Mouse (Mus musculus) hindbrain, embryonic 16.5 days (tissue): Measurements from ENCODE around the gene Farp1. TPM values are rescaled to one million over a fixed set of nuclear protein-coding genes. Genes with fewer than 3 reads are reported as not detected.

Experiments used
- ATAC-seq: fragments of 200-750 bp; cut with Nextera tagmentation; 2 replicates; pipeline ENCODE4 v1.8.0; 2017; ENCODE audit warnings: moderate TSS enrichment, moderate library complexity
- H3K27ac ChIP-seq: fragments of 300-500 bp; sonication (generic); 2 replicates; pipeline ENCODE4 v1.5.1; 2014; ENCODE audit warnings: low read depth, mild to moderate bottlenecking, control low read depth, low read length, moderate library complexity
- H3K27me3 ChIP-seq: fragments of 300-500 bp; sonication (generic); replicated peaks from 2 replicates; pipeline ENCODE4 v1.6.1; 2014; ENCODE audit warnings: low read length; ENCODE audit not compliant: control insufficient read depth, insufficient read depth
- H3K36me3 ChIP-seq: fragments of 300-500 bp; sonication (generic); 2 replicates; pipeline ENCODE4 v1.6.1; 2014; ENCODE audit warnings: mild to moderate bottlenecking, low read length, moderate library complexity, mixed read lengths; ENCODE audit not compliant: control insufficient read depth, insufficient read depth
- H3K4me1 ChIP-seq: fragments of 300-500 bp; sonication (generic); 2 replicates; pipeline ENCODE4 v1.6.1; 2014; ENCODE audit warnings: low read depth, low read length; ENCODE audit not compliant: control insufficient read depth, insufficient read depth
- H3K4me2 ChIP-seq: fragments of 300-500 bp; sonication (generic); 2 replicates; pipeline ENCODE4 v1.6.1; 2014; ENCODE audit warnings: mild to moderate bottlenecking, low read length, control low read depth, moderate library complexity
- H3K4me3 ChIP-seq: fragments of 300-500 bp; sonication (generic); 2 replicates; pipeline ENCODE4 v1.5.1; 2014; ENCODE audit warnings: mild to moderate bottlenecking, low read length, control low read depth, moderate library complexity
- H3K9ac ChIP-seq: fragments of 300-500 bp; sonication (generic); 2 replicates; pipeline ENCODE4 v1.6.1; 2014; ENCODE audit warnings: low read depth, mild to moderate bottlenecking, control low read depth, low read length, moderate library complexity
- H3K9me3 ChIP-seq: fragments of 300-500 bp; sonication (generic); 2 replicates; pipeline ENCODE4 v1.6.1; 2014; ENCODE audit warnings: mild to moderate bottlenecking, low read length, moderate library complexity; ENCODE audit not compliant: control insufficient read depth
- WGBS: fragments of 180-500 bp; shearing (Covaris S2); extraction: QIAGEN DNeasy Blood & Tissue Kit; methylation state at CpG from one replicate; pipeline ENCODE4 v1.1.7; 2014; 5-methylcytosine and 5-hydroxymethylcytosine counted together
- polyA plus RNA-seq: library from polyadenylated mRNA; unstranded; fragments of >200 nt; fragmentation: Nextera tagmentation; extraction: Ambion mirVana; gene quantifications from 2 replicates; pipeline ENCODE4 v1.2.1, GENCODE M21; 2015

The Farp1 gene
- polyA plus RNA-seq, 1 experiment from 2014 or later = 28.9 TPM

DNA sequence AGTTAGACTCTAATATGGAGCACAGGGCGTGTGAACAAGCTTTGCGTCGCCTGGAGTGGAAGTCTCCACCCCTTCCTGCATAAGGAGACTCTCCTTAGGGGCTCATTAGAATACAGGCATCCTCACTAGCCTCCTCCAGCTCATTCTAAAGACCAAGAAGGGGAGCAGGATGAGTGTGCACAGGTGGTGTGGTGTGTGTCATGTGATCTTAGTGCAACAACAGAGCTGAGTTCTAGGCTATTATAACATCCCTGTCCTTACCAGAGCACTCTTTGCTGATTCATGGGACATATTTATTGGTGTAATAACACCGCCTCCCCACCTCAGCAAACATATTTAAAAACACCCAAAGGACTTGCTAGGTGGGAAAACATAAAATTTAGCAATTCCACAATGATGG lies 120.2 kb downstream of the Farp1 start:
- Histone ChIP-seq H3K27ac (no peak overlapping the region), H3K4me3 (no peak overlapping the region), H3K9me3 (no peaks in the 10 kb centered on the region), H3K9ac (no peak overlapping the region), H3K27me3 (no peaks in the 10 kb centered on the region), H3K4me2 (no peak overlapping the region), H3K36me3 (no peaks in the 10 kb centered on the region), H3K4me1 (peaks cover 23% of the 10 kb centered on the region)
- WGBS = 79% methylated on average over 4 of the region's 4 CpGs
- ATAC-seq = no peak

DNA sequence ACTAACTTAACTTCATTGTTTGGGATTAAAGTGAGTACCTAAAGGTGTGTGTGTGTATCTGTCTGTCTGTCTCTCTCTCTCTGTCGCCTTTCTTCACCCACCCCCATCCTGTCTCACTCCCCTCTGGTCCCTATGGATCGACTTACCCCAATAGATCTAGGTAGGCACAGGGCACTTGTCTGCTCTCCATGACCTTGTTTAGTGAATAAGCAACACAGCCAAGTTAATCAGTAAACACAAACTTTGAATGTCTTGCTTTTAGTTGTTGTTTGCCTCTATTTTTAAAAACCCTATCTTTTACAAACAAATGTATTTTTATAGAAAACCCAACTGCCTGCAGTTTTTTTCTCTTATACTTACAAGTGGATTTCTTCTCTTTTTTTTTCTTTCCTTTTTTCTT lies 123.6 kb downstream of the Farp1 start:
- no peaks in the 10 kb centered on the region for H3K27me3 ChIP-seq
- H3K36me3 ChIP-seq = no peaks in the 10 kb centered on the region
- H3K4me2 ChIP-seq = no peak overlapping the region
- no peak for ATAC-seq
- H3K4me3 ChIP-seq = no peak overlapping the region
- 82% methylated on average over 2 of the region's 2 CpGs for WGBS
- H3K9me3 ChIP-seq = no peaks in the 10 kb centered on the region
- peaks cover 1% of the 10 kb centered on the region; the same call in 1 of the 2 replicates for H3K4me1 ChIP-seq
- H3K9ac ChIP-seq = no peak overlapping the region
- no peak overlapping the region for H3K27ac ChIP-seq

DNA sequence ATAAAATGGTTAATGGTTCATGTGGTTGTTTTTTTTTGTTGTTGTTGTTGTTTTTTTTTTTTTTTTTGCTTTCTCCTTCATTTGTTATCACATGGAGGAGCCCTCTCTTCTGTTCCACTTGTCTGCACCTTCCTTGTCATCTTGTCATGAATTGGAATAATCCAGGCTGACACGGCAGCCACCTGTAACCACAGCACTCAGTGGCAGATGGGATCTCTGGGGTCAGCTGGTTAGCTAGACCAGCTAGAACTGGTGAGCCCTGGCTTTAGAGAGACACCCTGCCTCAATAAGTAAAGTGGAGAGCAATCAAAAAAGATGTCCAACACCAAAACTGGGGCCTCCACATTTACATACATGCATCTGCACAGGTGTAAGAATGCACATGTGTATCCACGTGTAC lies 127.8 kb downstream of the Farp1 start:
- 76% methylated on average over 2 of the region's 2 CpGs for WGBS
- no peak for ATAC-seq
- Histone ChIP-seq H3K27me3 (no peaks in the 10 kb centered on the region), H3K4me2 (no peak overlapping the region), H3K4me1 (peaks cover 4% of the 10 kb centered on the region; the same call in 1 of the 2 replicates), H3K4me3 (no peak overlapping the region), H3K36me3 (no peaks in the 10 kb centered on the region), H3K9ac (no peak overlapping the region), H3K9me3 (no peaks in the 10 kb centered on the region), H3K27ac (no peak overlapping the region)

DNA sequence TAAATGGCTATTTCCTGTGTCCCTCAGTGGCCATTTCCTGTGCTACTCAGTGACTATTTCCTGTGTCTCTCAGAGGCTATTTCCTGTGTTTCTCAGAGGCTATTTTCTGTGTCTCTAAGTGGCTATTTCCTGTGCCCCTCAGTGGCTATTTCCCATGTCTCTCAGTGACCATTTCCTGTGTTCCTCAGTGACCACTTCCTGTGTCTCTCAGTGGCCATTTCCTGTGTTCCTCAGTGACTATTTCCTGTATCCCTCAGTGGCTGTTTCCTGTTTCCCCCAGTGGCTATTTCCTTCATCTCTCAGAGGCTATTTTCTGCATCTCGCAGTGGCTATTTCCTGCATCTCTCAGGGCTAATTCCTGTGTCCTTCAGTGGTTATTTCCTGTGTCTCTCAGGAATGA lies 129.9 kb downstream of the Farp1 start:
- peaks cover 4% of the 10 kb centered on the region; the same call in 1 of the 2 replicates for H3K4me1 ChIP-seq
- no peak overlapping the region for H3K4me3 ChIP-seq
- H3K27me3 ChIP-seq = no peaks in the 10 kb centered on the region
- 77% methylated on average over 1 of the region's 1 CpGs for WGBS
- H3K9me3 ChIP-seq = no peaks in the 10 kb centered on the region
- H3K4me2 ChIP-seq = no peak overlapping the region
- ATAC-seq = no peak
- H3K9ac ChIP-seq = no peak overlapping the region
- peak overlapping the region; percentile 2 for H3K27ac ChIP-seq
- no peaks in the 10 kb centered on the region for H3K36me3 ChIP-seq

DNA sequence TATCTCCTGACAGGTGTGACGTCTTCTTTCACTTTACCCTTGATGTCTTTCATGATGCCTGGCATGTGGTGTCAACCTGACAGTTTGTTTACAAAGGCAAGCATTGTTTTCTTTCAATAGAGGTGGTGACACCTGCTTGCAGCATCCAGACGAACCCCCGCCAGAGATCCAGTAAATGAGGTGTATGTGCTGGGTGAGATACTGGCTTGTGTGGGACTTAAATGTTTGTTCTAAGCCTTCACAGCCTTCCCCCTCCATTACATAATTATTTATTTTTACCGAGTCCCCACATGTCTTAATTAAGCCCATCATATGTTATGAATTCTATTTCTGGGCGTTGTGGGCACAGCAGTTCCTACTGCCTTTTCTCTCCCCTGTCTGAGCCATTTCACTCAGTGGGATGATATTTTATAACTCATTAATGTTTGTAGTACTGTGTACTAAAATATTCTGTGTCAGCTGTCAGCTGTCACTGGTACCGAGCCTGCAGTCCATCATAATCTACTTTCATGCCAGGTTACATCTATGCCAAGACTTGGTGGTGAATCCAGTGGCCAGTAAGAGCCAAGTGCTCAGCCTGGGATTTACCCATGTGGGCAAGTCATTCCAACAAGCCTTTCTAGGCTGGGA lies 130.5 kb downstream of the Farp1 start:
- H3K36me3 ChIP-seq = no peaks in the 10 kb centered on the region
- ATAC-seq = peak; percentile 58; the same call in 1 of the 2 replicates
- 52% methylated on average over 6 of the region's 6 CpGs for WGBS
- peaks cover 4% of the 10 kb centered on the region; the same call in 1 of the 2 replicates for H3K4me1 ChIP-seq
- no peak overlapping the region for H3K9ac ChIP-seq
- H3K27me3 ChIP-seq = no peaks in the 10 kb centered on the region
- no peak overlapping the region for H3K4me2 ChIP-seq
- no peaks in the 10 kb centered on the region for H3K9me3 ChIP-seq
- no peak overlapping the region for H3K4me3 ChIP-seq
- peak overlapping the region; percentile 2 for H3K27ac ChIP-seq

DNA sequence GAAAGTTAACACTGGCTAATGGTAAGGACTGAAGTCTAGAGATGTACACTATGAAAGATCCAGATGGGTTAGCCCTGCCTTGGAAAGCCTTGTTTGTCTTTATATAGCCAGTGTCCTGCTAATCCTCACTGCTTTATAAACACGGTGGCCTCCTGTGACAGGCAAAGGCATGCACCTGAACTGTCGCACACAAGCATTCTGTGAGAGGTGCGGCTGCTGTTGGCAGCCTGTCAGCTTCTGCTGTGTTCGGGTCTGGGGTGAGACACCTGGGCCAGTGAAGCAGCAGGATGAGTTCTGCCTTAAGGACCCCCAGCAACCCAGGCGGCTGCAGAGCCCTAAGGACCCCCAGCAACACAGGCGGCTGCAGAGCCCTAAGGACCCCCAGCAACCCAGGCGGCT lies 131.0 kb downstream of the Farp1 start:
- H3K27ac ChIP-seq = no peak overlapping the region
- no peaks in the 10 kb centered on the region for H3K27me3 ChIP-seq
- 76% methylated on average over 6 of the region's 7 CpGs for WGBS
- peaks cover 4% of the 10 kb centered on the region; the same call in 1 of the 2 replicates for H3K4me1 ChIP-seq
- H3K9me3 ChIP-seq = no peaks in the 10 kb centered on the region
- H3K9ac ChIP-seq = no peak overlapping the region
- ATAC-seq = no peak
- no peaks in the 10 kb centered on the region for H3K36me3 ChIP-seq
- no peak overlapping the region for H3K4me2 ChIP-seq
- no peak overlapping the region for H3K4me3 ChIP-seq

DNA sequence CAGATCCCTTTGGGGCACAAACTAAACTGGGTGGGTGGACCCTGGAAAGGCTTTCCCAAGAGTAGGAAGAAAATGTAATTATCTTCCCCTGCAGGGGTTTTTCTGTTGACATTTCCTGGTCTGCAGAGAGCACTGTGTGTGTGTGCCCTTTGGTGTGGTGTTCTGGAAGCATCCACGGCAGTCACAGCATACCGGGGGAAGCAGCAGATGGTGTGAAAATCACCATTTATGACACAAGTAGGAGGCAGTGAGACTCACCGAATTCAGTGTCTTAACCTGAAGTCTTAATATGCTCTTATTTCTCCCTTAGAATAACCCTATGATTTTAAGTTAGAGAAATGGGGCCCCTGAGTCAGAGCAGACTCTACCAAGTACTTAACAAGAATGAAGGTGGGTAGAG lies 133.7 kb downstream of the Farp1 start:
- 80% methylated on average over 3 of the region's 3 CpGs for WGBS
- no peak for ATAC-seq
- Histone ChIP-seq H3K4me1 (peaks cover 24% of the 10 kb centered on the region), H3K4me3 (no peak overlapping the region), H3K9me3 (no peaks in the 10 kb centered on the region), H3K9ac (no peak overlapping the region), H3K36me3 (no peaks in the 10 kb centered on the region), H3K27ac (no peak overlapping the region), H3K27me3 (no peaks in the 10 kb centered on the region), H3K4me2 (no peak overlapping the region)

DNA sequence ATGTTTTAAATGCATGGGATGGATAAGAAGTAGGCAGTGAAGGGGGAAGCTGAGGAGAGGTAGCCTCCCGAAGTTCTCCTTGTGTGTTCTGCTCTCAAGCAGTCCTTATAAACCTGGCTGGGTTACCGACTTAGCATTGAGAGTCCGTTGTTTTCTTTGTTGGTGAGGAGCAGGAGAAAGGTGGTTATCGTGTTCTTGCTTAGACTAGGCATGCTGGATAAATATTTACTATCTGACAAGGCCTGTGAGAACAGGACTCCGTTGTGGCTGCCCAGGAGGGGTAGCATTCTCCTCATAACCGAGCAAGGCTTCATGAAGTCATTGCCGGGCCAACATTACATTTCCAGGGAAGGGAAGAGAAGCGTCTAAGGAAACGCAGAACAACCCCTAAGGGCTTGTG lies 135.3 kb downstream of the Farp1 start:
- Histone ChIP-seq H3K4me2 (no peak overlapping the region), H3K27me3 (no peaks in the 10 kb centered on the region), H3K4me3 (no peak overlapping the region), H3K9ac (no peak overlapping the region), H3K36me3 (no peaks in the 10 kb centered on the region), H3K4me1 (peaks cover 22% of the 10 kb centered on the region), H3K27ac (no peak overlapping the region), H3K9me3 (no peaks in the 10 kb centered on the region)
- 82% methylated on average over 9 of the region's 9 CpGs for WGBS
- ATAC-seq = no peak

DNA sequence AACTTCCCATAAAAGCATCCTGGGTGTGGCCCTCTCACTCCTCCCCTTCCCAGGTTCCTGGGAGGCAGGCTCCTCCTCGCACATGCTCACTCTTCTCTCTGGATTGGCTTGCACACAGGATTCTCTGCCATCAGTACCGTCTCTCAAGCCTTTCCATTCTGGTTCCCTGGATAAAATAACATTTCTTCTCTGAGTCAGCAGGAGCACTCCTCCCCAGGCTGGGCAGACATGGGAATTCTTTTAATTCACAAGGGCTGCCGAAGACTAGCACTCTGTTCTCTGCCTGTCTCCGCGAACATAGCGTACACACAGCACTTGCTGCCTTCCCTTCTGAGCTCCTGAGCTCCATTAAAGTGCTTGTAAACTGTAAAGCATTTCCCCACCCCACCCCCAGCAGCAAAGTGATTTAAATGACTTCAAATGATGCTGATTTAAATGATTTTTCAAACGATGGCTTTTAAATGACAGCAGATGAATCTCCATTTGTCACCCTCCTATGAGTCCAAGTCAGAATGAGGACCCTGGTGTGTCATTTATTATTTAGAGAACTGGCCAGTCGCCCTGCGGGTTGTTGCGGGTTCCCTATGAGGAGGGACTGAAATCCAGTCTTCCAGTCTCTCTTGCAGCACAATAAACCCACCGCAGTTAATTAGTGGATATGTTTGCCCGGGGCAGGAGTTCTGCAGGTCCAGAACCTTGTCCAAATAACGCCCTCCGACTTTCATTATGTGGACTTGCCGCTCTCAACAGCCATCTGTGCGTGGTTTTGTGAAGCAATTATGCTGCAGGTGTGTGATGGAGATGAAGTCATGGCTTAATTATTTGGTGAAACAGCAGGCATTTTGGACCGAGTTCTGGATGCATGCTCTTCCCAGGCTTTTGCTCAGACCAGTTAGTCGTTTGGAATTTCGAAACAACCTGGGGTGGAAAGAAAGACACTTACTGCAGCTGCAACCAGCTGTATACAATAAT lies 137.4 kb downstream of the Farp1 start:
- H3K27ac ChIP-seq = peak overlapping the region; percentile 72

More for the DNA sequence above, 137.4 kb downstream of the Farp1 start:
- Histone ChIP-seq H3K9ac (peak overlapping the region; percentile 15; the same call in 1 of the 2 replicates), H3K9me3 (no peaks in the 10 kb centered on the region), H3K27me3 (no peaks in the 10 kb centered on the region), H3K36me3 (no peaks in the 10 kb centered on the region), H3K4me1 (peaks cover 20% of the 10 kb centered on the region), H3K4me2 (peak overlapping the region; percentile 46), H3K4me3 (peak overlapping the region; percentile 21)
- peak; percentile 71 for ATAC-seq
- 20% methylated on average over 19 of the region's 19 CpGs for WGBS
